ENCODE assay signal across 19 mouse cellular contexts in the genomic region with DNA sequence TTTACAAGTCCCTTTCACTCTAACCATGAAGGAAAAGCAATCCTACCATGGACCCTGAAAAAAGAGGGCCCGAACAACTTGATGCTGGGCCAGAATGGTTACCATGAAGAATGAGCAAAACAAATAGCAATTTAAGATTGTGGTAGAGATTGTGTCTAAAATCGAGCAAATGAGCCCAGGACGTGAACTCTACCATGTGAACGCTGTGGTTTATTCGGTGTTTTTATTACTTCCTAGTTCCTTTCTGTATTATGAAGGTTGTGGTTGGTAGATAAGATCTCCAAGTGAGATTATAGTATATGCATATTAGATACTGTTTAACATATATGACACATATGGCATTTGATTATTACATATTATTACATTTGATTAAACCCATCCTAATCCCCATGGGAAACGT.
DNase-seq lines count a peak whose midpoint lies in the region; ATAC-seq lines count a peak whose summit lies in the region.
"Had no signal": no experiment of that assay in that cellular context is flagged by ENCODE, and none has a peak within 500 bp of the region (broad histone marks: within the 10 kb centered on the region; RNA-seq: fewer than 3 reads in every experiment).

No protein-coding gene starts in this region.

- peak; percentile 37; the same call in 1 of the 2 replicates for ATAC-seq in common myeloid progenitor, adult 5-6 weeks (replicated peaks; ENCODE audit: low read depth, poor library complexity, severe bottlenecking)
- ATAC-seq in inflammation-experienced regulatory T-cells, adult 6 months, result peak; percentile 97
- ATAC-seq: forebrain, embryonic 13.5 days; forebrain, postnatal 0 days; hindbrain, postnatal 0 days; intestine, embryonic 16.5 days had no signal

- DNase-seq in heart, adult 11 months, result peak; percentile 4
- no peak for DNase-seq in heart, adult 8-10 months (ENCODE audit: low spot score)
- no peak for DNase-seq in frontal cortex, postnatal 10 days (ENCODE audit: low spot score in 2 of 2)
- no peak for DNase-seq in layer of hippocampus, adult 9-11 months
- no peak for DNase-seq in urinary bladder, adult 18-20 months (ENCODE audit: low spot score in 2 of 2)
- DNase-seq: adrenal gland, postnatal 14 days; cerebellum, adult 11-12 months; cerebellum, adult 9-10 months; cerebellum, postnatal 25 days; forebrain, postnatal 0 days; gastrocnemius, postnatal 14 days; heart, postnatal 10 days; heart, postnatal 4 days; kidney, adult 2 months had no signal
